Mouse (Mus musculus): ENCODE data around the gene Elovl6. TPM values are rescaled to one million over a fixed set of nuclear protein-coding genes. Genes with fewer than 3 reads are reported as not detected.

The Elovl6 gene
- polyA plus RNA-seq, 1 experiment from 2014 or later = 25.0 TPM

DNA sequence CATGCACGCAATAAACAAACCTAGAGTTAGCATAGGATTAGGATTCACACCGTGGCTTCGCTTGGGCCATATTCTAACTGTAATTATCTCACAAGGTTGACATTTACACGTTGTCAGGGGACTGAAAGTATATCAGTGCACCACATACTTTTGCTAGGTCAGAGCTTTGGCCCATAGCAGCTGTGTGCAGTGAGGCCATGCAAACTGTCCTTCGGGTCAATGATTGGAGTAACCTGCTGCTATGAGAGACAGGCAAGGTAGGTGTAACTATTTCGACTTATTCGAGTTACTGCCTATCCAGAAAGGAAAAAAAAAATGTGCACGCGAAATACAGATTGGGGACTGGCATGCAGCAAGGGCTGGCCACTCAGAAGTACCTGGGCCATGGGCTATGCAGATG is 24.9 kb downstream of the Elovl6 start:
- H3K4me1 ChIP-seq (ENCODE audit: control insufficient read depth, insufficient read depth, low read length) = no peaks in the 10 kb centered on the region
- no peaks in the 10 kb centered on the region for H3K27me3 ChIP-seq (replicated peaks; ENCODE audit: control insufficient read depth, insufficient read depth, low read length)
- ATAC-seq (ENCODE audit: low read depth) (no peak), DNase-seq (ENCODE audit: low spot score) (no peak)
- H3K4me2 ChIP-seq (ENCODE audit: low read depth, low read length) = no peak overlapping the region
- H3K9me3 ChIP-seq (ENCODE audit: control insufficient read depth, low read length) = no peaks in the 10 kb centered on the region
- no peak overlapping the region for H3K27ac ChIP-seq (replicated peaks; ENCODE audit: low read depth, low read length)
- 82% methylated on average over 9 of the region's 9 CpGs for WGBS
- H3K4me3 ChIP-seq (ENCODE audit: low read depth, low read length) = no peak overlapping the region
- H3K36me3 ChIP-seq (ENCODE audit: control insufficient read depth, insufficient read depth, low read length) = no peaks in the 10 kb centered on the region; the same call in 1 of the 2 replicates
- no peak overlapping the region for H3K9ac ChIP-seq (ENCODE audit: low read depth, low read length)

DNA sequence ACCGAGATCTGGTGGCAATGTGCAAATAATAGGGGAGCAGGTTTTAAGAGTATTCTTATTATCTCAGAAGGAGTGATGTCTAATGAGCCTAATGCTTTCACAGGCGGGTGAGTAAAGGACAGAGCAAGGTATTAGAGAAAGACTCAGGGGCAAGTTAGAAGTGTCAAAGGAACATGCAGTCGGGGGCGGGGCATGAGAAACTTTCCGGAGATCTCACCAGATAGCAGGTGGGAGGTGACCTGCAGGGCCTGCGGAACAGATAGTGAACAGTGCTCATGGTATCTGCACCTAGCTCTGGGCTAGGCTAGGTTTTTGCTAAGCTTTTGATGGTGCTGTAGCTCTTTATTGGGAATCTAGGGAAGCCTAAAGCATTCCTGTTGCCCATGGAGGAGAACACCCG is 25.4 kb downstream of the Elovl6 start:
- no peaks in the 10 kb centered on the region for H3K27me3 ChIP-seq (replicated peaks; ENCODE audit: control insufficient read depth, insufficient read depth, low read length)
- WGBS = 83% methylated on average over 7 of the region's 7 CpGs
- no peak overlapping the region for H3K27ac ChIP-seq (replicated peaks; ENCODE audit: low read depth, low read length)
- H3K4me3 ChIP-seq (ENCODE audit: low read depth, low read length) = no peak overlapping the region
- ATAC-seq (ENCODE audit: low read depth) (no peak), DNase-seq (ENCODE audit: low spot score) (no peak)
- H3K4me1 ChIP-seq (ENCODE audit: control insufficient read depth, insufficient read depth, low read length) = no peaks in the 10 kb centered on the region
- no peak overlapping the region for H3K4me2 ChIP-seq (ENCODE audit: low read depth, low read length)
- H3K36me3 ChIP-seq (ENCODE audit: control insufficient read depth, insufficient read depth, low read length) = no peaks in the 10 kb centered on the region; the same call in 1 of the 2 replicates
- no peak overlapping the region for H3K9ac ChIP-seq (ENCODE audit: low read depth, low read length)
- no peaks in the 10 kb centered on the region for H3K9me3 ChIP-seq (ENCODE audit: control insufficient read depth, low read length)

DNA sequence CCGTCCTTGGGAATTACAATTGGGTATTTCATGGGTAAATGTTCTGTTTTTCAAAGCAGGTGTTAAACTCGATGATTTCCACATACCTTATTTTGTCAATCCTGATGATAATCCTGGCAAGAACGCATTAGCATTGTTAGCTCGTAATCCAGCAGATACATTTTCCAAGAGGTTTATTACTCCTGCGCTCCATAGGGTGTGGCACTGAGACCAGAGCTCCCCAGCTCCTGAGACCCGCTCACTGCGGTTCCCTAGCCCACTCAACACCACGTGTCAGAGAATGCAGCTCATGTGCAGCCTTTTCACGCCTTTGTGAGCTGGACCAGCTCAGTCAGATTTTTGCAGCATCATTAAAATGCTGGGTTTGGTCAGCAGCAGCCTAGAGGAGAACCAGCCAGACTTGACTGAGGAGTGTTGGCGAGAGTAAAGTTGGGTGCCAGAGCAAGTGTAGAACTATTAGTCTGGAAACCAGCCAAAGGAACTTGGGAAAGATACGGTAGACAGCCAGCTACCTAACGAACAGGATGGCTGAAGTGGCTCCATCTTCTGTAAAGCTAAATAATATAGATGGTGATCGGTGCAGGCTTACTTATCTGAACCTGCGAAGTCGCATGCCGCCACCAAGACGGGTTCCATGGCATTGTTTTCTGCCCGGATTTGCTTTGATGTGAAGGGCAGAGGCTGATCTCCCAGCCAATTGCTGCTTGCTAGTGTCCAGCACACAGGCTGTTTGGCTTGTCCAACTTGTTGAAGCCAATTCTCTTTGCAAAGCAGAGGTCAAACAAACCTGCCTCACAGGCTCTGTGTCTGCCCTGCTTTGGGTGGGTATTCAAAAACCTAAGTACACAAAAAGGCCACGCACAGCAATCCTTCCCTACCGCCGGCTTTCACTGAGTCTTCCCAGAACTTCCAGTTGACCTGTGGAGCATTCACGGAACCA is 26.1 kb downstream of the Elovl6 start:
- no peaks in the 10 kb centered on the region; the same call in 1 of the 2 replicates for H3K36me3 ChIP-seq (ENCODE audit: control insufficient read depth, insufficient read depth, low read length)
- DNase-seq (ENCODE audit: low spot score) = no peak
- no peak for ATAC-seq (ENCODE audit: low read depth)

DNA sequence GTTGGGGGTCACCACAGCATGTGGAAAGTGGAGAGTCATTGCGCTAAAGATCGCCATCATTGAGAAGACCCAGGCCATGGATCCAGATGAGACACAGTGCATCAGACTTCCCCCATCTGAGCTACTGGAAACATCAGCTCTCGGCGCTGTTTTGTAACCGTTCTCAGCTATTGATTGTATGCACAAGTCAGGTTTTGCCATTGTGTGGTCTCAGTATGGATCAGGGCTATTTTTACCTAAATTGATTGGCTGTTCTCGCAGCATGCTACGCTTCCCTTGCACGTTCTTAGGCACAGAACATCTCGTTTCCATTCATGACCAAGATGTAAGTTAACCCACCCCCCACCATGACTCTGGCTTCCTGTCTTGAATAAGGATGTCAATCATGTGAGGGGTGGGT is 27.9 kb downstream of the Elovl6 start:
- Histone ChIP-seq H3K4me2 (ENCODE audit: low read depth, low read length) (no peak overlapping the region), H3K9ac (ENCODE audit: low read depth, low read length) (no peak overlapping the region), H3K4me3 (ENCODE audit: low read depth, low read length) (no peak overlapping the region), H3K36me3 (ENCODE audit: control insufficient read depth, insufficient read depth, low read length) (no peaks in the 10 kb centered on the region; the same call in 1 of the 2 replicates), H3K27ac (replicated peaks; ENCODE audit: low read depth, low read length) (no peak overlapping the region), H3K4me1 (ENCODE audit: control insufficient read depth, insufficient read depth, low read length) (no peaks in the 10 kb centered on the region), H3K27me3 (replicated peaks; ENCODE audit: control insufficient read depth, insufficient read depth, low read length) (no peaks in the 10 kb centered on the region), H3K9me3 (ENCODE audit: control insufficient read depth, low read length) (no peaks in the 10 kb centered on the region)
- ATAC-seq (ENCODE audit: low read depth) (no peak), DNase-seq (ENCODE audit: low spot score) (no peak)
- WGBS = 93% methylated on average over 9 of the region's 9 CpGs

More for the DNA sequence above, 26.1 kb downstream of the Elovl6 start:
- H3K4me3 ChIP-seq (ENCODE audit: low read depth, low read length) = no peak overlapping the region
- H3K4me2 ChIP-seq (ENCODE audit: low read depth, low read length) = no peak overlapping the region
- WGBS = 90% methylated on average over 22 of the region's 22 CpGs
- no peak overlapping the region for H3K9ac ChIP-seq (ENCODE audit: low read depth, low read length)
- H3K4me1 ChIP-seq (ENCODE audit: control insufficient read depth, insufficient read depth, low read length) = no peaks in the 10 kb centered on the region
- H3K9me3 ChIP-seq (ENCODE audit: control insufficient read depth, low read length) = no peaks in the 10 kb centered on the region
- no peaks in the 10 kb centered on the region for H3K27me3 ChIP-seq (replicated peaks; ENCODE audit: control insufficient read depth, insufficient read depth, low read length)
- no peak overlapping the region for H3K27ac ChIP-seq (replicated peaks; ENCODE audit: low read depth, low read length)

DNA sequence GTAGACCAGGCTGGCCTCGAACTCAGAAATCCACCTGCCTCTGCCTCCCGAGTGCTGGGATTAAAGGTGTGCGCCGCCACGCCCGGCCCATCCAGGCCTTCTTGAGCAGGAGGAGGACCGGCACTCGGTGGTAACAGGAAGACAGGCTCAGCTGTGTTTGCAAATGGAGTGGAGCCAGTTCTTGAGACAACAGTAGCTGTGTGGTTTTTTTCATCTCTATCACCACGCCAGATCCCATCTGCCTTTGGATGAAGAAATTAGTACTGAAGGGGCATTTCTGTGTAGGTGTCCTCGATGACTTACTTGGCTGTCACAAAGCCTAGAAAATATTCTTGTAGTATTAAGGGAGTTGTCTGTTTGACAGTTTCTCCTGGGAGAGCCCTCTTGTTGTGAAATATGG is 28.9 kb downstream of the Elovl6 start:
- no peak overlapping the region for H3K9ac ChIP-seq (ENCODE audit: low read depth, low read length)
- H3K4me2 ChIP-seq (ENCODE audit: low read depth, low read length) = no peak overlapping the region
- DNase-seq (ENCODE audit: low spot score) = no peak
- no peaks in the 10 kb centered on the region; the same call in 1 of the 2 replicates for H3K36me3 ChIP-seq (ENCODE audit: control insufficient read depth, insufficient read depth, low read length)
- no peak overlapping the region for H3K27ac ChIP-seq (replicated peaks; ENCODE audit: low read depth, low read length)
- WGBS = 94% methylated on average over 10 of the region's 10 CpGs
- H3K27me3 ChIP-seq (replicated peaks; ENCODE audit: control insufficient read depth, insufficient read depth, low read length) = no peaks in the 10 kb centered on the region
- no peaks in the 10 kb centered on the region for H3K4me1 ChIP-seq (ENCODE audit: control insufficient read depth, insufficient read depth, low read length)
- no peak for ATAC-seq (ENCODE audit: low read depth)
- H3K9me3 ChIP-seq (ENCODE audit: control insufficient read depth, low read length) = no peaks in the 10 kb centered on the region
- no peak overlapping the region for H3K4me3 ChIP-seq (ENCODE audit: low read depth, low read length)

DNA sequence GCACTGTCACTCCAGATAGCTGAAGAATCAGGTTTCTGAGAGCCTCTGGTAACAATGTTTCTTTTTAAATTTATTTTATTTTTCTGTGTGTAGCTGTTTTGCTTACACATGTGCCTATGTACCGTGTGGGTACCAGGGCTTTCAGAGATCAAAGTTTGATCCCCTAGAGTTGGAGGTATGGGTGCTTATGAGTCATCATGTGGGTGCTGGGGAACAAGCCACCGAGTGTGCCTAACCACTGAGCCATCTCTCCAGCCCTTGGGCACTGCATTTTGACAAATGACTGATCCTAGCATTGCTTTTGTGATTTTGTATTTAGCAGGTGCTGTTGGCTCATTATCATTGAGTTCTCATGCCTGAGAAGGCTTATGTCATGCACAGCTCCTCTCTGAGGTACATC is 29.7 kb downstream of the Elovl6 start:
- H3K27me3 ChIP-seq (replicated peaks; ENCODE audit: control insufficient read depth, insufficient read depth, low read length) = no peaks in the 10 kb centered on the region
- no peak overlapping the region for H3K9ac ChIP-seq (ENCODE audit: low read depth, low read length)
- ATAC-seq (ENCODE audit: low read depth) (no peak), DNase-seq (ENCODE audit: low spot score) (no peak)
- H3K36me3 ChIP-seq (ENCODE audit: control insufficient read depth, insufficient read depth, low read length) = no peaks in the 10 kb centered on the region; the same call in 1 of the 2 replicates
- H3K4me1 ChIP-seq (ENCODE audit: control insufficient read depth, insufficient read depth, low read length) = no peaks in the 10 kb centered on the region
- H3K4me3 ChIP-seq (ENCODE audit: low read depth, low read length) = no peak overlapping the region
- H3K27ac ChIP-seq (replicated peaks; ENCODE audit: low read depth, low read length) = no peak overlapping the region
- no peak overlapping the region for H3K4me2 ChIP-seq (ENCODE audit: low read depth, low read length)
- no peaks in the 10 kb centered on the region for H3K9me3 ChIP-seq (ENCODE audit: control insufficient read depth, low read length)
- WGBS = 81% methylated on average over 2 of the region's 2 CpGs

DNA sequence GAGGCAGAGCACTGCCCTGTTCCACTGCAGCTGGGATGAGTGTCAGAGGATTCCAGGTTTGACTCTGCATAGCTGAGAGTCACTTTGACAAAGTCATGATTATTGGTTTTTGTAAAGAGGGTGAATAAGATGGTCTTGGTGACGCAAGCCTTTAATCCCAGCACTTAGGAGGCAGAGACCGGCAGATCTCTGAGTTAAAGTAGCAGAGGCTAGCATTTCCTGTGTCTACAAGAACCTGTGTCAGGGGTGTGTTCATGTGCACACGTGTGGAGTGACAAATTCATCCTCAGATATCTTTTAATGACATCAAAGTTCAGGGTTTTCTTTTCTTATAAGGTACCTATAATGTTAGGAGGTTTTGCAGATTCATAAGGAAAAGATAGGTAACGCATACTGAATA is 30.3 kb downstream of the Elovl6 start:
- Histone ChIP-seq H3K9me3 (ENCODE audit: control insufficient read depth, low read length) (no peaks in the 10 kb centered on the region), H3K4me1 (ENCODE audit: control insufficient read depth, insufficient read depth, low read length) (no peaks in the 10 kb centered on the region), H3K4me2 (ENCODE audit: low read depth, low read length) (no peak overlapping the region), H3K9ac (ENCODE audit: low read depth, low read length) (no peak overlapping the region), H3K27ac (replicated peaks; ENCODE audit: low read depth, low read length) (no peak overlapping the region), H3K27me3 (replicated peaks; ENCODE audit: control insufficient read depth, insufficient read depth, low read length) (no peaks in the 10 kb centered on the region), H3K36me3 (ENCODE audit: control insufficient read depth, insufficient read depth, low read length) (no peaks in the 10 kb centered on the region; the same call in 1 of the 2 replicates), H3K4me3 (ENCODE audit: low read depth, low read length) (no peak overlapping the region)
- WGBS = 89% methylated on average over 4 of the region's 4 CpGs
- DNase-seq (ENCODE audit: low spot score) = no peak
- ATAC-seq (ENCODE audit: low read depth) = no peak

DNA sequence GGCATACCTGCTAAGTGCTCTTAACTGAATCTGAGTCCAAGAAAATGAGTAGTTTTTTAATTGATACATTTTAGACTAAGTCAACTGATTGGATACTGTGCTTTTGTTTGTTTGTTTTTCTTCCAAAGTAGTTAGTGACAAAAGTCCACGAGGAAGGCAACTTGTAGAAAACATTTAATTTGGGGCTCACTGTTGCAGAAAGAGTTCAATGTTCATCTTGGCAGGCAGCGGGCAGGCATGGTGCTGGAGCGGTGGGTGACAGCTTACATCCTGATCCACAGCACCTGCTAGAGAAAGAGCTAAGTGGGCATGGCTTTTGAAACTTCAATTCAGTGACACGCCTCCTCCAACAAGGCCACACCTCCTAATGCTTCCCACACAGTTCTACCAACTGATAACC is 31.7 kb downstream of the Elovl6 start:
- no peaks in the 10 kb centered on the region; the same call in 1 of the 2 replicates for H3K4me1 ChIP-seq (ENCODE audit: control insufficient read depth, insufficient read depth, low read length)
- ATAC-seq (ENCODE audit: low read depth) = no peak
- WGBS = 90% methylated on average over 4 of the region's 4 CpGs
- H3K9me3 ChIP-seq (ENCODE audit: control insufficient read depth, low read length) = no peaks in the 10 kb centered on the region
- no peak overlapping the region for H3K4me2 ChIP-seq (ENCODE audit: low read depth, low read length)
- DNase-seq (ENCODE audit: low spot score) = no peak
- H3K36me3 ChIP-seq (ENCODE audit: control insufficient read depth, insufficient read depth, low read length) = no peaks in the 10 kb centered on the region; the same call in 1 of the 2 replicates
- no peak overlapping the region for H3K4me3 ChIP-seq (ENCODE audit: low read depth, low read length)
- no peak overlapping the region for H3K27ac ChIP-seq (replicated peaks; ENCODE audit: low read depth, low read length)
- no peaks in the 10 kb centered on the region for H3K27me3 ChIP-seq (replicated peaks; ENCODE audit: control insufficient read depth, insufficient read depth, low read length)
- no peak overlapping the region for H3K9ac ChIP-seq (ENCODE audit: low read depth, low read length)

DNA sequence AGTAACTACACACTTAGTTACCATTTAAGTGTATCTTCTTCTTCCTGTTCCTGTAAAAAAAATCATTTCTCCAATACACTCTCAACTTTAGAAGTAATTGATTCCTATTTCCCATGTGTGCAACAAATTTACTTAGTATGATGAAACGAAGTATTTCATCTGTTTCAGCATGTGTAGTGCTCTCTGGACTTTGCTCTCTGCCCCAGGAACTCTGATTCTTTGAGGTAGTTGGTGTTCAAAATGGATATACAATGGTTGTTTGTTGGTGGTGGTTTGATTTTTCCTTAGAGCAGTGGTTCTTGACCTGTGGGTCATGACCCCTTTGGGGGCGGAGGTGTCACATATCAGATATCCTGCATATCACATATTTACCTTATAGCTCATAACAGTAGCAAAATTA is 32.7 kb downstream of the Elovl6 start:
- H3K27ac ChIP-seq (replicated peaks; ENCODE audit: low read depth, low read length) = no peak overlapping the region
- H3K4me3 ChIP-seq (ENCODE audit: low read depth, low read length) = no peak overlapping the region
- H3K4me1 ChIP-seq (ENCODE audit: control insufficient read depth, insufficient read depth, low read length) = no peaks in the 10 kb centered on the region; the same call in 1 of the 2 replicates
- no peak overlapping the region for H3K4me2 ChIP-seq (ENCODE audit: low read depth, low read length)
- no peak overlapping the region for H3K9ac ChIP-seq (ENCODE audit: low read depth, low read length)
- no peaks in the 10 kb centered on the region for H3K27me3 ChIP-seq (replicated peaks; ENCODE audit: control insufficient read depth, insufficient read depth, low read length)
- DNase-seq (ENCODE audit: low spot score) (no peak), ATAC-seq (ENCODE audit: low read depth) (no peak)
- H3K36me3 ChIP-seq (ENCODE audit: control insufficient read depth, insufficient read depth, low read length) = no peaks in the 10 kb centered on the region; the same call in 1 of the 2 replicates
- H3K9me3 ChIP-seq (ENCODE audit: control insufficient read depth, low read length) = no peaks in the 10 kb centered on the region
- WGBS = 68% methylated on average over 2 of the region's 2 CpGs

Measured in embryonic facial prominence, embryonic 14.5 days (tissue).